Comparison of ENCODE assay signal across 29 mouse cellular contexts in genomic region chr8:85503065-85503464, GRCm38 (mm10). TPM values are rescaled to one million over a fixed set of nuclear protein-coding genes. Genes with fewer than 3 reads are reported as not detected.
DNase-seq lines count a peak whose midpoint lies in the region; ATAC-seq lines count a peak whose summit lies in the region.
"Had no signal": no experiment of that assay in that cellular context is flagged by ENCODE, and none has a peak within 500 bp of the region (broad histone marks: within the 10 kb centered on the region; RNA-seq: fewer than 3 reads in every experiment).

No protein-coding gene starts in this region.

- peak; percentile 34; the same call in 1 of the 2 replicates for ATAC-seq in embryonic facial prominence, embryonic 13.5 days (ENCODE audit: insufficient number of reproducible peaks, insufficient read depth, low FRiP score, low TSS enrichment, low read depth)
- ATAC-seq in embryonic facial prominence, embryonic 14.5 days (ENCODE audit: low read depth), result peak; percentile 82
- ATAC-seq in limb, embryonic 15.5 days (ENCODE audit: insufficient number of reproducible peaks, low FRiP score, low TSS enrichment, low read depth), result peak; percentile 17; the same call in 1 of the 2 replicates
- ATAC-seq: forebrain, embryonic 13.5 days; inflammation-experienced regulatory T-cells, adult 6 months; liver, embryonic 12.5 days; lung, postnatal 0 days; midbrain, embryonic 13.5 days; Patski had no signal

- no peak overlapping the region for H3K9ac ChIP-seq in embryonic facial prominence, embryonic 13.5 days
- H3K9ac ChIP-seq in embryonic facial prominence, embryonic 14.5 days (ENCODE audit: low read depth, low read length), result no peak overlapping the region
- H3K9ac ChIP-seq in limb, embryonic 15.5 days, result no peak overlapping the region
- H3K9ac ChIP-seq: forebrain, embryonic 13.5 days; heart, embryonic 12.5 days; hindbrain, embryonic 13.5 days; liver, embryonic 12.5 days; midbrain, embryonic 13.5 days had no signal

- 48% methylated on average over 3 of the region's 3 CpGs for WGBS in embryonic facial prominence, embryonic 13.5 days
- WGBS in embryonic facial prominence, embryonic 10.5 days, result 58% methylated on average over 3 of the region's 3 CpGs
- WGBS in embryonic facial prominence, embryonic 14.5 days, result 53% methylated on average over 3 of the region's 3 CpGs
- WGBS in limb, embryonic 15.5 days, result 30% methylated on average over 3 of the region's 3 CpGs
- WGBS in heart, embryonic 10.5 days, result 57% methylated on average over 3 of the region's 3 CpGs

- no peak overlapping the region for H3K27ac ChIP-seq in embryonic facial prominence, embryonic 13.5 days
- H3K27ac ChIP-seq in embryonic facial prominence, embryonic 10.5 days (replicated peaks), result no peak overlapping the region
- H3K27ac ChIP-seq in embryonic facial prominence, embryonic 14.5 days (replicated peaks; ENCODE audit: low read depth, low read length), result no peak overlapping the region
- H3K27ac ChIP-seq in limb, embryonic 15.5 days, result no peak overlapping the region
- no peak overlapping the region for H3K27ac ChIP-seq in heart, embryonic 10.5 days
- H3K27ac ChIP-seq: forebrain, embryonic 13.5 days; layer of hippocampus, adult 2 months; liver, embryonic 12.5 days; midbrain, embryonic 13.5 days had no signal

- DNase-seq in embryonic facial prominence, embryonic 10.5 days (ENCODE audit: low spot score), result no peak
- DNase-seq in kidney, adult 9 months, result peak; percentile 26
- DNase-seq in kidney, adult 11 months, result no peak
- DNase-seq in embryonic facial prominence, embryonic 14.5 days (ENCODE audit: low spot score), result peak; percentile 58
- no peak for DNase-seq in heart, embryonic 10.5 days (ENCODE audit: low spot score)
- no peak for DNase-seq in urinary bladder, adult 18-20 months (ENCODE audit: low spot score in 2 of 2)
- DNase-seq: adrenal gland, postnatal 10 days; cerebellum, adult 9-10 months; embryo, embryonic 11 days; heart, adult 11 months; heart, postnatal 4 days; kidney, adult 18-20 months; kidney, postnatal 36 days; lung, adult 18-20 months; lung, postnatal 4 days; right cerebral cortex, postnatal 25 days; thymus, postnatal 4 days had no signal

- peaks cover 58% of the 10 kb centered on the region for H3K36me3 ChIP-seq in embryonic facial prominence, embryonic 13.5 days
- H3K36me3 ChIP-seq in embryonic facial prominence, embryonic 10.5 days (replicated peaks), result peaks cover 72% of the 10 kb centered on the region
- H3K36me3 ChIP-seq in embryonic facial prominence, embryonic 14.5 days (ENCODE audit: control insufficient read depth, insufficient read depth, low read length), result peaks cover 20% of the 10 kb centered on the region; the same call in 1 of the 2 replicates
- H3K36me3 ChIP-seq in limb, embryonic 15.5 days, result peaks cover 40% of the 10 kb centered on the region
- H3K36me3 ChIP-seq in heart, embryonic 10.5 days, result peaks cover 19% of the 10 kb centered on the region

- no peaks in the 10 kb centered on the region for H3K9me3 ChIP-seq in embryonic facial prominence, embryonic 13.5 days
- H3K9me3 ChIP-seq in embryonic facial prominence, embryonic 10.5 days, result no peaks in the 10 kb centered on the region
- H3K9me3 ChIP-seq in embryonic facial prominence, embryonic 14.5 days (ENCODE audit: control insufficient read depth, low read length), result no peaks in the 10 kb centered on the region
- no peaks in the 10 kb centered on the region for H3K9me3 ChIP-seq in limb, embryonic 15.5 days
- H3K9me3 ChIP-seq in heart, embryonic 10.5 days, result no peaks in the 10 kb centered on the region
- H3K9me3 ChIP-seq: forebrain, embryonic 13.5 days; heart, embryonic 12.5 days; hindbrain, embryonic 13.5 days; liver, embryonic 12.5 days; megakaryocyte, embryonic 14.5 days; midbrain, embryonic 13.5 days had no signal

- H3K4me2 ChIP-seq in embryonic facial prominence, embryonic 13.5 days, result no peak overlapping the region
- no peak overlapping the region for H3K4me2 ChIP-seq in embryonic facial prominence, embryonic 14.5 days (ENCODE audit: low read depth, low read length)
- no peak overlapping the region for H3K4me2 ChIP-seq in limb, embryonic 15.5 days
- H3K4me2 ChIP-seq: forebrain, embryonic 13.5 days; heart, embryonic 12.5 days; hindbrain, embryonic 13.5 days; liver, embryonic 12.5 days; midbrain, embryonic 13.5 days had no signal

- peaks cover 9% of the 10 kb centered on the region for H3K4me1 ChIP-seq in embryonic facial prominence, embryonic 13.5 days
- H3K4me1 ChIP-seq in embryonic facial prominence, embryonic 10.5 days, result peaks cover 11% of the 10 kb centered on the region; the same call in 1 of the 2 replicates
- H3K4me1 ChIP-seq in embryonic facial prominence, embryonic 14.5 days (ENCODE audit: control insufficient read depth, insufficient read depth, low read length), result no peaks in the 10 kb centered on the region
- H3K4me1 ChIP-seq in limb, embryonic 15.5 days, result peaks cover 15% of the 10 kb centered on the region
- peaks cover 20% of the 10 kb centered on the region; the same call in 1 of the 2 replicates for H3K4me1 ChIP-seq in heart, embryonic 10.5 days

- no peaks in the 10 kb centered on the region for H3K27me3 ChIP-seq in embryonic facial prominence, embryonic 13.5 days
- H3K27me3 ChIP-seq in embryonic facial prominence, embryonic 10.5 days (replicated peaks; ENCODE audit: low read depth, poor library complexity, severe bottlenecking), result no peaks in the 10 kb centered on the region
- H3K27me3 ChIP-seq in embryonic facial prominence, embryonic 14.5 days (replicated peaks; ENCODE audit: control insufficient read depth, insufficient read depth, low read length), result no peaks in the 10 kb centered on the region
- no peaks in the 10 kb centered on the region for H3K27me3 ChIP-seq in limb, embryonic 15.5 days
- no peaks in the 10 kb centered on the region for H3K27me3 ChIP-seq in heart, embryonic 10.5 days (ENCODE audit: insufficient read depth, poor library complexity, severe bottlenecking)
- H3K27me3 ChIP-seq: forebrain, embryonic 13.5 days; heart, embryonic 12.5 days; hindbrain, embryonic 13.5 days; liver, embryonic 12.5 days; megakaryocyte, embryonic 14.5 days; midbrain, embryonic 13.5 days; Patski had no signal

- no peak overlapping the region for H3K4me3 ChIP-seq in embryonic facial prominence, embryonic 13.5 days
- H3K4me3 ChIP-seq in embryonic facial prominence, embryonic 10.5 days, result no peak overlapping the region
- no peak overlapping the region for H3K4me3 ChIP-seq in embryonic facial prominence, embryonic 14.5 days (ENCODE audit: low read depth, low read length)
- H3K4me3 ChIP-seq in limb, embryonic 15.5 days, result no peak overlapping the region
- H3K4me3 ChIP-seq in heart, embryonic 10.5 days, result no peak overlapping the region
- H3K4me3 ChIP-seq: forebrain, embryonic 13.5 days; heart, embryonic 12.5 days; hindbrain, embryonic 13.5 days; layer of hippocampus, adult 2 months; liver, embryonic 12.5 days; megakaryocyte, embryonic 14.5 days; midbrain, embryonic 13.5 days had no signal

RNA-seq across cellular contexts. Expression of gene Gpt2, which starts 10.7 kb away (rescaled TPM):
- polyA plus RNA-seq in embryonic facial prominence, embryonic 13.5 days (2015; fragmentation: Nextera tagmentation; extraction: Ambion mirVana), result 36.0 and 40.2 TPM in 2 replicates
- 47.8 and 48.7 TPM in 2 replicates for polyA plus RNA-seq in embryonic facial prominence, embryonic 10.5 days (2016; fragmentation: Nextera tagmentation; extraction: Ambion mirVana)
- polyA plus RNA-seq in embryonic facial prominence, embryonic 14.5 days (2014; fragmentation: Nextera tagmentation; extraction: Ambion mirVana), result 33.3 and 34.0 TPM in 2 replicates
- polyA plus RNA-seq in limb, embryonic 15.5 days (2015; fragmentation: Nextera tagmentation; extraction: Ambion mirVana), result 30.6 and 31.5 TPM in 2 replicates
- 13.9 and 25.2 TPM in 2 replicates for polyA plus RNA-seq in heart, embryonic 10.5 days (2016; fragmentation: Nextera tagmentation; extraction: Ambion mirVana)

RNA-seq across cellular contexts. Expression of gene Dnaja2, which starts 52.1 kb away (rescaled TPM):
- 163 and 173 TPM in 2 replicates for polyA plus RNA-seq in embryonic facial prominence, embryonic 13.5 days (2015; fragmentation: Nextera tagmentation; extraction: Ambion mirVana)
- polyA plus RNA-seq in embryonic facial prominence, embryonic 10.5 days (2016; fragmentation: Nextera tagmentation; extraction: Ambion mirVana), result 198 and 212 TPM in 2 replicates
- 149 and 159 TPM in 2 replicates for polyA plus RNA-seq in embryonic facial prominence, embryonic 14.5 days (2014; fragmentation: Nextera tagmentation; extraction: Ambion mirVana)
- polyA plus RNA-seq in limb, embryonic 15.5 days (2015; fragmentation: Nextera tagmentation; extraction: Ambion mirVana), result 135 and 148 TPM in 2 replicates
- polyA plus RNA-seq in heart, embryonic 10.5 days (2016; fragmentation: Nextera tagmentation; extraction: Ambion mirVana), result 168 and 177 TPM in 2 replicates

Comparison
In these comparisons a context has a peak if more than half of its experiments do, and no peak if none do; other contexts are left out.
1. DNase-seq: peak in kidney, adult 9 months (single experiment) and embryonic facial prominence, embryonic 14.5 days (single experiment); none in embryonic facial prominence, embryonic 10.5 days (single experiment), kidney, adult 11 months (single experiment), heart, embryonic 10.5 days (single experiment) and urinary bladder, adult 18-20 months (0 of 2).
2. ATAC-seq: peak in every context shown above with its lines; median percentile 82 in embryonic facial prominence, embryonic 14.5 days; 34 in embryonic facial prominence, embryonic 13.5 days; 17 in limb, embryonic 15.5 days.